16 mouse cellular contexts compared by ENCODE assay signal in the genomic region with DNA sequence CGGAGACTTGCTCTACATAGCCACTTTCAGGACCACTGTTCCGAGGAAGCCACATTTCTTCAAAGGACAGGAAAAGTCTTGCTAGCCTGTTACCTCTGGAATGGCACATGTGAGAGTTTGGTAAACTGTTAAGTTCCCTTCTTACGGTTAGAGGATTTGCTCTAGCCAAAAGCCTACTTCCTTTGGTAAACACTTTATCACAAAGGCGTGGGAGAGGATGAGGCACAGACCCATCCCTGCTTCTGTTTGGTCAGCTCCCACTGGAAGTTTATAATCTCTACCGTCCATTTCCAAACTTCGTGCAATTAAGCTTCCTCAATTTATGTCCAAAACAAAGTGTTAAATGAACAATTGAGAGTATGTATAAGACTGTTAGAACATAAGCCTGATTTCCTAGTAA. TPM values are rescaled to one million over a fixed set of nuclear protein-coding genes. Genes with fewer than 3 reads are reported as not detected.
DNase-seq lines count a peak whose midpoint lies in the region; ATAC-seq and TF ChIP-seq lines count a peak whose summit lies in the region.
"Had no signal": no experiment of that assay in that cellular context is flagged by ENCODE, and none has a peak within 500 bp of the region (broad histone marks: within the 10 kb centered on the region; RNA-seq: fewer than 3 reads in every experiment).

No protein-coding gene starts in this region.

- no peaks in the 10 kb centered on the region for H3K9me3 ChIP-seq in heart, embryonic 13.5 days
- H3K9me3 ChIP-seq in lung, embryonic 15.5 days = no peaks in the 10 kb centered on the region
- no peaks in the 10 kb centered on the region for H3K9me3 ChIP-seq in liver, postnatal 0 days (ENCODE audit: low read length)
- H3K9me3 ChIP-seq: embryonic facial prominence, embryonic 15.5 days; forebrain, embryonic 13.5 days; neural tube, embryonic 12.5 days had no signal

- no peak overlapping the region for H3K9ac ChIP-seq in heart, embryonic 13.5 days
- H3K9ac ChIP-seq in lung, embryonic 15.5 days = no peak overlapping the region
- no peak overlapping the region for H3K9ac ChIP-seq in liver, postnatal 0 days (replicated peaks)
- H3K9ac ChIP-seq: embryonic facial prominence, embryonic 15.5 days; forebrain, embryonic 13.5 days; neural tube, embryonic 12.5 days had no signal

- H3K27ac ChIP-seq in heart, embryonic 13.5 days (replicated peaks) = peak overlapping the region; percentile 63
- peak overlapping the region; percentile 37; the same call in 1 of the 2 replicates for H3K27ac ChIP-seq in lung, embryonic 15.5 days
- peak overlapping the region; percentile 55 for H3K27ac ChIP-seq in liver, postnatal 0 days (ENCODE audit: low read depth)
- H3K27ac ChIP-seq: embryonic facial prominence, embryonic 15.5 days; forebrain, embryonic 13.5 days; kidney, postnatal 0 days; neural tube, embryonic 12.5 days had no signal

- H3K4me3 ChIP-seq in heart, embryonic 13.5 days = no peak overlapping the region
- no peak overlapping the region for H3K4me3 ChIP-seq in lung, embryonic 15.5 days
- no peak overlapping the region for H3K4me3 ChIP-seq in liver, postnatal 0 days (ENCODE audit: low read depth, low read length)
- H3K4me3 ChIP-seq: embryonic facial prominence, embryonic 15.5 days; forebrain, embryonic 13.5 days; neural tube, embryonic 12.5 days had no signal

- no peak for TF ChIP-seq EP300 in liver, postnatal 0 days (IDR thresholded peaks at IDR 0.05; ENCODE audit: low read depth)

- no peak for DNase-seq in heart, adult 8-10 months (ENCODE audit: low spot score)
- DNase-seq in lung, postnatal 25 days (ENCODE audit: low spot score) = no peak
- no peak for DNase-seq in liver, postnatal 0 days
- no peak for DNase-seq in layer of hippocampus, postnatal 36 days
- DNase-seq in kidney, adult 9 months = no peak
- DNase-seq: adrenal gland, adult 8-10 months; cerebellum, adult 18-20 months; right cerebral cortex, postnatal 25 days had no signal

- WGBS in heart, embryonic 13.5 days = 50% methylated on average over 6 of the region's 6 CpGs
- 34% methylated on average over 6 of the region's 6 CpGs for WGBS in lung, embryonic 15.5 days
- WGBS in liver, postnatal 0 days (ENCODE audit: insufficient replicate concordance) = 32% methylated on average over 6 of the region's 6 CpGs

- H3K27me3 ChIP-seq in heart, embryonic 13.5 days (replicated peaks) = no peaks in the 10 kb centered on the region
- no peaks in the 10 kb centered on the region for H3K27me3 ChIP-seq in lung, embryonic 15.5 days
- no peaks in the 10 kb centered on the region for H3K27me3 ChIP-seq in liver, postnatal 0 days (ENCODE audit: insufficient read depth, low read length)
- H3K27me3 ChIP-seq: embryonic facial prominence, embryonic 15.5 days; forebrain, embryonic 13.5 days; neural tube, embryonic 12.5 days had no signal

- ATAC-seq in heart, embryonic 13.5 days (ENCODE audit: extremely low read depth, insufficient number of reproducible peaks, low FRiP score, low TSS enrichment) = no peak
- no peak for ATAC-seq in lung, embryonic 15.5 days (ENCODE audit: borderline replicate concordance, extremely low read depth, low FRiP score, low TSS enrichment)
- ATAC-seq in inflammation-experienced regulatory T-cells, adult 6 months = peak; percentile 14
- ATAC-seq in liver, postnatal 0 days = no peak
- ATAC-seq: forebrain, embryonic 13.5 days had no signal

- H3K36me3 ChIP-seq in heart, embryonic 13.5 days = 0 out of 2 replicates have a peak, but pooled peaks cover 10% of the 10 kb centered on the region
- 0 out of 2 replicates have a peak, but pooled peaks cover 6% of the 10 kb centered on the region for H3K36me3 ChIP-seq in lung, embryonic 15.5 days
- peaks cover 10% of the 10 kb centered on the region for H3K36me3 ChIP-seq in liver, postnatal 0 days (replicated peaks; ENCODE audit: insufficient read depth, low read length)
- H3K36me3 ChIP-seq: G1E; neural tube, embryonic 12.5 days had no signal

- TF ChIP-seq CTCF in liver, postnatal 0 days (IDR thresholded peaks at IDR 0.05; ENCODE audit: low read depth) = no peak

- peaks cover 61% of the 10 kb centered on the region for H3K4me1 ChIP-seq in heart, embryonic 13.5 days
- H3K4me1 ChIP-seq in lung, embryonic 15.5 days = peaks cover 40% of the 10 kb centered on the region
- peaks cover 71% of the 10 kb centered on the region for H3K4me1 ChIP-seq in liver, postnatal 0 days (ENCODE audit: insufficient read depth)
- H3K4me1 ChIP-seq: forebrain, embryonic 13.5 days; neural tube, embryonic 12.5 days had no signal

- peak overlapping the region; percentile 21; the same call in 1 of the 2 replicates for H3K4me2 ChIP-seq in heart, embryonic 13.5 days
- H3K4me2 ChIP-seq in lung, embryonic 15.5 days = no peak overlapping the region
- H3K4me2 ChIP-seq in liver, postnatal 0 days (ENCODE audit: low read depth, low read length) = peak overlapping the region; percentile 44
- H3K4me2 ChIP-seq: embryonic facial prominence, embryonic 15.5 days; forebrain, embryonic 13.5 days; neural tube, embryonic 12.5 days had no signal

RNA-seq across cellular contexts. Expression of a gene that starts 10.5 kb away (rescaled TPM):
- polyA plus RNA-seq in heart, embryonic 13.5 days (2015; fragmentation: Nextera tagmentation; extraction: Ambion mirVana) = 4.5 and 5.2 TPM in 2 replicates
- total RNA-seq in heart, adult 8-10 months (2022) = 10 to 100 TPM in 1 of 4 experiments, 1 to 10 TPM in 3; 8.7 to 10.3 (median 9.4) TPM
- 20.9 and 22.7 TPM in 2 replicates for polyA plus RNA-seq in lung, embryonic 15.5 days (2015; fragmentation: Nextera tagmentation; extraction: Ambion mirVana)
- 10 to 100 TPM; 10.6 to 14.0 (median 10.8) TPM for polyA plus RNA-seq in inflammation-experienced regulatory T-cells, adult 6 months (2017; shearing (Covaris generic))
- 5.1 and 6.2 TPM in 2 replicates for polyA plus RNA-seq in liver, postnatal 0 days (2015; fragmentation: Nextera tagmentation; extraction: Ambion mirVana)
- 1 to 10 TPM; 9.0 to 9.1 TPM for total RNA-seq in layer of hippocampus, postnatal 36 days (2021)
